Mouse (Mus musculus) bone marrow macrophage, adult 2 months (primary cell): Measurements from ENCODE around the gene Unc13d.

Source experiments
- CTCF ChIP-seq: IDR thresholded peaks from 2 replicates; pipeline ENCODE4 v1.5.1; 2012; ENCODE audit warnings: low read depth, mild to moderate bottlenecking, low read length, moderate library complexity
- POLR2A ChIP-seq: IDR thresholded peaks from 2 replicates; pipeline ENCODE4 v1.6.1; 2012; ENCODE audit warnings: mild to moderate bottlenecking, low read depth, low read length, borderline replicate concordance

DNA sequence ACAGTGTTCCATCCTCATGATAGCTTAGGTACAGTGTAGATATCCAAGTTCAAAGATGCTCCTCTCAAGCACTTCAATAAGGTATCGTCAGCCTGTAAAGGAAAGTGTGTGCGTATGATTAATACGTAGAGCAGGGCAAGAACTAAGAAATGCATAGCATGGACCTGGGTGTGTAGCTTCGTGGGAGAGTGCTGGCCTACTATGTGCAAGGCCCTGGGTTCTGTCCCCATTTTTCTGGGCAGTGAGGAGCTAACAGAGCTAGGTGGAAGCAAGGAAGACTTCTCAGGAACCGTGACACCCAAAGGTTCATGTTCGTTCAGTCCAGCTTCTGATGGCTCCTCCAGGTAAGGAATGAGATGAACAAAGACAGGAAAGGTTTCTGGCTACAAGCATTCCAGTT is 32.6 kb downstream of the Unc13d start:
- TF ChIP-seq CTCF (no peak), POLR2A (no peak)
